ENCODE assay signal across 7 mouse cellular contexts in the genomic region with DNA sequence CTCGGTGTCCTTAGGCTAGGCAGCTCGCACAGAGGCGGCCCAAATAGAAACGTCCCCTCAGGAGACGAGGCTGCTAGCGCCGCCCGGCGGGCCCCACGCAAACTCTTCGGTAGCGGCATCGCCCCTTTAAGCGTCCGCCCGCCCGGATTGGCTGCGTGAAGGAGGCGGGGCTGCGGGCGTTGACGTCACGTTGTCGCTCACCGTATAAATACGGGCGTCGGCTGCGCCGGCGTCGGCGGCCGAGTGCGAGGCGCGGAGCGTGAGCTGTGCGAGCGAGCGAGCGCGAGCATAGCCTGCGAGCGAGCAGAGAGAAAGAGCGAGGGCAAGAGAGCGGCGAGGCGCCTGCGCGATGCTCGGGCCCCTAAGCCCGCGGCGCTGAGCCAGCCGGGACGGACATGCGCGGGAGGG. TPM values are rescaled to one million over a fixed set of nuclear protein-coding genes. Genes with fewer than 3 reads are reported as not detected.
A peak's percentile ranks its signal among the peaks of the same experiment; 100 is the strongest.
DNase-seq lines count a peak whose midpoint lies in the region; ATAC-seq and TF ChIP-seq lines count a peak whose summit lies in the region.

No protein-coding gene starts in this region.

- peak; percentile 55 for TF ChIP-seq CTCF in small intestine, adult 2 months (IDR thresholded peaks at IDR 0.05; ENCODE audit: extremely low read depth, insufficient read length, insufficient replicate concordance, low read depth, low read length)

- TF ChIP-seq POLR2A in small intestine, adult 2 months (IDR thresholded peaks at IDR 0.05; ENCODE audit: low read depth, low read length), result peak; percentile 100

- H3K36me3 ChIP-seq in limb, embryonic 10.5 days, result no peaks in the 10 kb centered on the region
- no peaks in the 10 kb centered on the region for H3K36me3 ChIP-seq in midbrain, embryonic 13.5 days
- H3K36me3 ChIP-seq in small intestine, adult 2 months (ENCODE audit: control insufficient read depth, insufficient read depth, low read length), result peaks cover 2% of the 10 kb centered on the region; the same call in 1 of the 2 replicates

- peak overlapping the region; percentile 89 for H3K4me3 ChIP-seq in limb, embryonic 10.5 days
- H3K4me3 ChIP-seq in midbrain, embryonic 13.5 days (replicated peaks), result peak overlapping the region; percentile 81
- H3K4me3 ChIP-seq in small intestine, adult 2 months (ENCODE audit: low read depth, low read length), result peak overlapping the region; percentile 86

- H3K9ac ChIP-seq in midbrain, embryonic 13.5 days (replicated peaks), result peak overlapping the region; percentile 93

- peak; percentile 98 for DNase-seq in adrenal gland, postnatal 14 days
- DNase-seq in embryo, embryonic 9.5 days (ENCODE audit: extremely low spot score), result peak; percentile 99
- DNase-seq in heart, adult 18-20 months, result peak; percentile 96 to 98
- peak; percentile 95 for DNase-seq in kidney, adult 18-20 months
- DNase-seq in limb, embryonic 10.5 days (ENCODE audit: low spot score), result peak; percentile 99

- WGBS in limb, embryonic 10.5 days, result under 1% methylated on average over 59 of the region's 59 CpGs
- WGBS in midbrain, embryonic 13.5 days, result under 1% methylated on average over 59 of the region's 59 CpGs
- under 1% methylated on average over 59 of the region's 59 CpGs for WGBS in small intestine, adult 2 months

- H3K27me3 ChIP-seq in limb, embryonic 10.5 days (ENCODE audit: low read depth, poor library complexity, severe bottlenecking), result no peaks in the 10 kb centered on the region
- H3K27me3 ChIP-seq in midbrain, embryonic 13.5 days, result no peaks in the 10 kb centered on the region; the same call in 1 of the 2 replicates
- H3K27me3 ChIP-seq in small intestine, adult 2 months (ENCODE audit: control insufficient read depth, insufficient read depth, low read length), result no peaks in the 10 kb centered on the region

- no peaks in the 10 kb centered on the region for H3K9me3 ChIP-seq in limb, embryonic 10.5 days (replicated peaks)
- no peaks in the 10 kb centered on the region for H3K9me3 ChIP-seq in midbrain, embryonic 13.5 days

- ATAC-seq in midbrain, embryonic 13.5 days, result peak; percentile 99

- peak overlapping the region; percentile 98 for H3K27ac ChIP-seq in limb, embryonic 10.5 days
- H3K27ac ChIP-seq in midbrain, embryonic 13.5 days, result peak overlapping the region; percentile 98
- peak overlapping the region; percentile 76 for H3K27ac ChIP-seq in small intestine, adult 2 months (ENCODE audit: insufficient read depth, low read depth, low read length)

- H3K4me1 ChIP-seq in limb, embryonic 10.5 days, result peaks cover 35% of the 10 kb centered on the region
- H3K4me1 ChIP-seq in midbrain, embryonic 13.5 days (replicated peaks), result peaks cover 18% of the 10 kb centered on the region
- peaks cover 17% of the 10 kb centered on the region for H3K4me1 ChIP-seq in small intestine, adult 2 months (ENCODE audit: control insufficient read depth, insufficient read depth, insufficient read length, low read length)

- peak overlapping the region; percentile 63 for H3K4me2 ChIP-seq in midbrain, embryonic 13.5 days (replicated peaks)

RNA-seq across cellular contexts. Expression of a gene that starts 1.1 kb away (rescaled TPM):
- 56.6 and 115 TPM in 2 replicates for total RNA-seq in adrenal gland, postnatal 14 days (2021)
- 10 to 100 TPM; 26.7 to 29.9 TPM for total RNA-seq in heart, adult 18-20 months (2021)
- polyA plus RNA-seq in limb, embryonic 10.5 days (2016; fragmentation: Nextera tagmentation; extraction: Ambion mirVana), result 25.2 and 25.9 TPM in 2 replicates
- polyA plus RNA-seq in midbrain, embryonic 13.5 days (2015; fragmentation: Nextera tagmentation; extraction: Ambion mirVana), result 18.7 and 20.1 TPM in 2 replicates
- polyA plus RNA-seq in small intestine, adult 2 months (2012; rRNA removed), result 6.6 and 26.7 TPM in 2 replicates

RNA-seq across cellular contexts. Expression of a gene that starts 59.4 kb away (rescaled TPM):
- total RNA-seq in adrenal gland, postnatal 14 days (2021), result 251 and 259 TPM in 2 replicates
- total RNA-seq in heart, adult 18-20 months (2021), result 100 to 1,000 TPM; 270 to 278 TPM
- 526 and 559 TPM in 2 replicates for polyA plus RNA-seq in limb, embryonic 10.5 days (2016; fragmentation: Nextera tagmentation; extraction: Ambion mirVana)
- 373 and 377 TPM in 2 replicates for polyA plus RNA-seq in midbrain, embryonic 13.5 days (2015; fragmentation: Nextera tagmentation; extraction: Ambion mirVana)
- polyA plus RNA-seq in small intestine, adult 2 months (2012; rRNA removed), result 41.1 and 70.5 TPM in 2 replicates

RNA-seq across cellular contexts. Expression of a gene that starts 59.5 kb away (rescaled TPM):
- total RNA-seq in adrenal gland, postnatal 14 days (2021), result 0.15 and 0.60 TPM in 2 replicates
- total RNA-seq in heart, adult 18-20 months (2021), result under 1 TPM; 0.12 to 0.46 TPM
- 0.59 and 1.1 TPM in 2 replicates for polyA plus RNA-seq in limb, embryonic 10.5 days (2016; fragmentation: Nextera tagmentation; extraction: Ambion mirVana)
- 0.12 and 0.16 TPM in 2 replicates for polyA plus RNA-seq in midbrain, embryonic 13.5 days (2015; fragmentation: Nextera tagmentation; extraction: Ambion mirVana)
- 0.72 and 1.3 TPM in 2 replicates for polyA plus RNA-seq in small intestine, adult 2 months (2012; rRNA removed)

Comparison
In these comparisons a context has a peak if more than half of its experiments do, and no peak if none do; other contexts are left out.
1. Peak in every context shown above with its lines: DNase-seq, ATAC-seq, H3K4me3 ChIP-seq and H3K27ac ChIP-seq.